Mouse (Mus musculus) erythroblast, embryonic 14.5 days (primary cell): ENCODE measurements around the gene Sept10. TPM values are rescaled to one million over a fixed set of nuclear protein-coding genes. Genes with fewer than 3 reads are reported as not detected.

Experiments used
- H3K27me3 ChIP-seq: 2 replicates; pipeline ENCODE4 v1.6.1; 2012; ENCODE audit warnings: inconsistent platforms; ENCODE audit not compliant: control insufficient read depth
- H3K36me3 ChIP-seq: 2 replicates; pipeline ENCODE4 v1.6.1; 2012; ENCODE audit warnings: mild to moderate bottlenecking, inconsistent platforms; ENCODE audit not compliant: control insufficient read depth
- H3K4me1 ChIP-seq: 2 replicates; pipeline ENCODE4 v1.6.1; 2012; ENCODE audit warnings: inconsistent platforms; ENCODE audit not compliant: control insufficient read depth
- H3K4me3 ChIP-seq: replicated peaks from 2 replicates; pipeline ENCODE3; 2012; ENCODE audit warnings: moderate library complexity, mild to moderate bottlenecking, inconsistent platforms
- H3K9me3 ChIP-seq: 2 replicates; pipeline ENCODE4 v1.6.1; 2012; ENCODE audit warnings: low read length, inconsistent platforms, mixed read lengths; ENCODE audit not compliant: control insufficient read depth
- GATA1 ChIP-seq: IDR thresholded peaks from 2 replicates; pipeline ENCODE4 v1.6.1; 2012; ENCODE audit warnings: low read length, inconsistent platforms, mixed read lengths
- TAL1 ChIP-seq: IDR thresholded peaks from 3 replicates; pipeline ENCODE4 v1.6.1; 2012; ENCODE audit warnings: low read length, inconsistent platforms, mixed read lengths
- polyA plus RNA-seq: library from polyadenylated mRNA; stranded (reverse); fragments of >175 nt; gene quantifications from 2 replicates; pipeline ENCODE4 v1.2.3, GENCODE M21; 2012

The Sept10 gene
- polyA plus RNA-seq, 1 experiment = not detected

DNA sequence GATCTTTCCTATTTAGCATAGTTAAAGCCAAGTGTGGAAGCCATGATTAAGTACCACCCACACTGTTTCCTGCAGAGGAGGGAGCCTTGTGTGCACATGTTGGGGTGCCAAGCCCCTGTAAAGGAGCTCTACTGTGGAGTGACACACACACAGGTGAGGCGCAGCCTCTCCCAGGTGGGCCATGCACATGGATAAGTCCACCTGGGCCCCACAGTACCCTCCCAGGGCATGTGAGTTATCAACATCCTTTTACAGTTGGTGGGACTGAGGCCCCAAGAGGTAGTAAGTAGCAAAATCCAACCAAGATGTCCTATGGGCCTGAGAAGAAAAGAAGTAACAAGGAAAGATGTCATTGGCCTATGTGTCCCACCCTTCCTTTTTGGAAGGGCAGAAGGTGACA is 102.6 kb downstream of the Sept10 start:
- Histone ChIP-seq H3K36me3 (no peaks in the 10 kb centered on the region), H3K27me3 (no peaks in the 10 kb centered on the region), H3K4me1 (no peaks in the 10 kb centered on the region), H3K4me3 (no peak overlapping the region), H3K9me3 (no peaks in the 10 kb centered on the region)
- TF ChIP-seq TAL1 = no peak
- TF ChIP-seq GATA1 = no peak

DNA sequence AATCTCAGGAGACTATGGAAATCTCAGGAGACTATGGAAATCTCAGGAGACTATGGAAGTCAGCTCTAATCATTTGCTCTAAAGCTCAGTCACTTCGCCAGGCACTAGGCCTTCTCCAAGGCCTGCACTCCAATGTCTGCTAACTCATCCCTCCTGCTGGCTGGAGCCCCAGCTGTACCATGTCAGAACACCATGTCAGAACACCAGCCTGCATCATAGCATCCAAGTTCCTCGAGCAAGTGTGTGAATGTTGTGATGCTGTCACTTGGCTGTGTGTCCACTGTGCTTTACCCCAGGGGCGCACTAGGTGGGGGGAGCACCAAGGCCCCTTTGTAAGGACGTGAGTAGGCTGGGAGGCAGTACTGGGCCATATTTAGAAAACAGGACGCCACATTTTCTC is 104.1 kb downstream of the Sept10 start:
- TF ChIP-seq GATA1 (no peak), TAL1 (no peak)
- Histone ChIP-seq H3K27me3 (no peaks in the 10 kb centered on the region), H3K36me3 (no peaks in the 10 kb centered on the region), H3K4me1 (no peaks in the 10 kb centered on the region), H3K4me3 (no peak overlapping the region), H3K9me3 (no peaks in the 10 kb centered on the region)

DNA sequence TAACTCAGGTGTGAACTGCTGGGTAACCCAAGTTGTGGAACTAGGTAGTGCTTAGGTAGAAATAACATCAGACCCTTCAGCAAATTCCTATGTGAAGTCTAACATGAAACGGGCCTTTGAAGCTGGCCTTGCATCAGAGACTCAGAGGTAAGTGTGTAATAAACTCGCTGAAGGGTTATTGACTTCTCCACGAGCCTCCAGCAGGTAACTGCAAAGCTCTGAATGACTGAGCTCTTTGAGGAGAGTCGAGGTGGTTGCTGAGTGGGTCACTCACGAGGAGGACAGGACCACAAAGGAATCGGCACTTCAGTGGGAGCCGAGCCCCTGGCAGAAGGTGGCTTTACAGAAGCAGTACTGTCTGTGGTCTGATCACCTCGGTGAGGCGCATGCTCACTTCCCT is 105.3 kb downstream of the Sept10 start:
- no peaks in the 10 kb centered on the region for H3K9me3 ChIP-seq
- TF ChIP-seq GATA1 = no peak
- no peak for TF ChIP-seq TAL1
- H3K27me3 ChIP-seq = no peaks in the 10 kb centered on the region
- no peaks in the 10 kb centered on the region for H3K4me1 ChIP-seq
- no peaks in the 10 kb centered on the region for H3K36me3 ChIP-seq
- no peak overlapping the region for H3K4me3 ChIP-seq

DNA sequence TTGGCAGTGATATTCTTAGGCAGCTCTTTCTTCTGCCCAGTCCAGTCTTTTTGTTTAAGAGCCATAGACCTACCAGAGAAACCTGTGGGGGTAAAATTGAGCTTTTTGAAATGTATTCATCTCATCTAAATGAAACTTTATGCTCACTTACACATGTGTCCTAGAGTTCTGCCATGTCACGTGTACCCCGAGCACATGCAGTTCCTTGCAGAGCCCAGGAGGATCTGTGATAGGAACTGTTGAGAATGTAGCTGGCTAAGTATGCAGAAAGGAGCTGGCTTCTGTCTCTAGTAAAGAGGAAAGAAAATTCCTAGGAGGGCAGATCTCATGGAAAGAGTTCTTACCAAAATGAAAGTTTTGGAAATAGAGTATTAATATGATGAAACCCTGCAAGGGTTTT is 106.0 kb downstream of the Sept10 start:
- Histone ChIP-seq H3K9me3 (no peaks in the 10 kb centered on the region), H3K36me3 (no peaks in the 10 kb centered on the region), H3K4me3 (no peak overlapping the region), H3K4me1 (no peaks in the 10 kb centered on the region), H3K27me3 (no peaks in the 10 kb centered on the region)
- TF ChIP-seq GATA1 (no peak), TAL1 (no peak)

DNA sequence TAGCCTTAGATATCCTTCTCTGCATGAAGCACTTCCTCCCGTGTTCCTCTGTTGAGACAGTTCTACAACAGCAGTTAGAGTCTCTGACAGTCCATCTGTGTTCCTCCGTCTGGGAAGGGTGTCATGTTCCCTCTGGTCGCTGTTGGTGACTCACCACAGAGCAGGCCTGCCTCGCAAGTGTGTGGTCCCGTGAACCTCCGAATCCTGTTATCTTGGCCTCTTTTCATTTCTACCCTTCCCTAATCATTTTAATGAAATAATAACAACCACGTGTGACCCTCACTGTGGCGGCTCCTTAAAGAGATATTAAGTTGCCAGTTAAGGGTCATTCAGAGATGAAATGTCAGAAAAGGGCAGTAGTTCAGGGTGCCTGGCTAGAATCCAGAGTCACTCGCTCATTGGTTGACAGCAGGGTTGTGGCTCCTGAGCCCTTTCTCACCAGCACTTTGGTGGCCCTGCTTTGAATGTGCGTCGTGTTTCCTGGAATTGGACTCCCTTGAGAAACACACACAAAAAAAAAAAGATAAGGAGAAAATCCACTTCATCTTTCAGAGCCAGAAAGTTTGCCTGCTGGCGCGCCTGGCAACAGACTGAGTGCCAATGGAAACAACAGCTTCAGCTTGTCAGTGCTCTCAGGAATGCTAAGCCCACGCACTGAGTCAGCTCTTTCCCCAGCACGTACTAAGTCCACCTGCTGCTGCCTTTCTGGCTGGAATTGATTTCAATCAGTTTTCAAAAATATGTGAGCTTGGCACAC is 106.9 kb downstream of the Sept10 start:
- Histone ChIP-seq H3K9me3 (no peaks in the 10 kb centered on the region), H3K27me3 (no peaks in the 10 kb centered on the region), H3K4me1 (no peaks in the 10 kb centered on the region), H3K4me3 (no peak overlapping the region), H3K36me3 (no peaks in the 10 kb centered on the region)
- no peak for TF ChIP-seq GATA1
- TF ChIP-seq TAL1 = no peak

DNA sequence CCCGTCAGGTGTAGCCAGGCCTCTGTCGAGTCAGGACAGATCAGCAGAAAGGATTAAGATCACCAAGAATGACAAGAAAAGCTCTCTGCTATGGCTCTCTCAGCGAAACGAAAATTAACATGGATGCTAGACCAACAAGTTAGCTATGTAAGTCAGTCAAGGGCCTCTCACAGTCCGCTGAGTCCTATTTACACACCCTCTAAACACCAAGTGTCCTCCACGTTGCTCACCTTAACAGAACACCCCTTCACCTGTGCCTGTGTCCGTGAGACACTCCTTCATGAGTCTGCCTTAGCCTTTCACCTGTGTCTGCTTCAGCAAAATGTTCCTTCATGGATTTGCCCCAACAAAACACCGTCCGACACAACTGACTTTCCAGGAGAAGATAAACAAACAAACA is 108.3 kb downstream of the Sept10 start:
- H3K36me3 ChIP-seq = no peaks in the 10 kb centered on the region
- no peak for TF ChIP-seq GATA1
- TF ChIP-seq TAL1 = no peak
- H3K4me3 ChIP-seq = no peak overlapping the region
- H3K27me3 ChIP-seq = no peaks in the 10 kb centered on the region
- H3K9me3 ChIP-seq = no peaks in the 10 kb centered on the region
- H3K4me1 ChIP-seq = no peaks in the 10 kb centered on the region

DNA sequence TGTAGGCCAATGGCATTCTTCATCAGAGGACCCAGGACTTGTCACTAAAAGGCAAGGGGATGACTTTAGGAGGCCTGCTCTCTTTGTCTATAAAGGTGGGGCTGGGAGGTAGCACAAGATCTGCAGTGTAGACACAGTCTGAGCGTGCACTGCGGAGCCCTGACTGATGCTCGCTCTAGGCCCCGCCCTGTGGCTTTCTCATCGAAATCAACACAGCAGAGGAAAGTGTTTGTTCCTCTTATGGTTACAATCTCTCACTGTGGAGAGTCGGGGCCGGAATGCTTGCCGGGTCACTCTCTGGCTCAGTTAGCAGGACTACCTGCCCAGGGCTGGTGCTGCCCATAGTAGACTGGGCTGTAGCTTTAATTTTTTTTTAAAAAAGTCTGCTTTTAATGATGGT is 108.9 kb downstream of the Sept10 start:
- Histone ChIP-seq H3K4me1 (no peaks in the 10 kb centered on the region), H3K27me3 (no peaks in the 10 kb centered on the region), H3K36me3 (no peaks in the 10 kb centered on the region), H3K4me3 (no peak overlapping the region), H3K9me3 (no peaks in the 10 kb centered on the region)
- TF ChIP-seq GATA1 = no peak
- no peak for TF ChIP-seq TAL1

DNA sequence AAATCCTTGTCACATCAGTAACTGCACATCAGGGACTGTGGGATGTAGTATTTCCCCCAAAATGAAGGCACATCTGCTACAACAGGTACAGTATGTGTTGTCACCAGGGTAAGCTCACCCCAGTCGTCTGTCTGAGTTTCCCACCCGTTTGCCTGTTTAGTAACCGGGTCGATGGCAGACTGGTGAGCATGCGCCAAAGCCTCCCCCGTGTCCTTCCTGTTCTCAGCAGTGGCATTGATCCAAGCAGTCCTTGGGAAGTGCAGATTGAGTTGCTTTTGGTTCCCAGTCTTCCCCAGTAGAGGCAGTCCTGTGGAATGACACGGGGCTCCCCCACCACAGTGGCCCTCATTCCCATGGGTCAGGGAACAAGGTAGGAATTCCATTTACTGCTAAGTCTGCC is 111.3 kb downstream of the Sept10 start:
- no peak overlapping the region for H3K4me3 ChIP-seq
- H3K9me3 ChIP-seq = no peaks in the 10 kb centered on the region
- no peaks in the 10 kb centered on the region for H3K4me1 ChIP-seq
- TF ChIP-seq TAL1 (no peak), GATA1 (no peak)
- H3K27me3 ChIP-seq = no peaks in the 10 kb centered on the region
- H3K36me3 ChIP-seq = no peaks in the 10 kb centered on the region

DNA sequence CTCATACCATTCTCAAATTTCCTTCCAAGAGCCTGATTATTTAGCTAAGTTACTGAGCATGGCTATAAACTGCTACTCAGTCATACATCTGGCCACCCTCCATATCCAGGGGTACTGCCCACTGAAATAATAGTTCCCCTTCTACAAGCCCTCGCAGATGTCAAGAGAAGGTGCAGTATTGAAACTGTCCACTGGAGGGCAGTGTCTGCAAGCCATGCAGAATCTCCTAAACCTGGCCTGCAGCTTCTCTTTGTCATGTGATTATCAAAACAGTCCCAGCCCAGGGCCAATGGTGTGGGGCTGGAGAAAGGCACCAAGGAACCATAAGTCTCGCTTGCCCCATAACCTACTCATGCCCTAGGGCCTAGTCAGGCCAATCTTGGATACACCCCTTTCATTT is 112.6 kb downstream of the Sept10 start:
- Histone ChIP-seq H3K9me3 (no peaks in the 10 kb centered on the region), H3K27me3 (no peaks in the 10 kb centered on the region), H3K4me3 (no peak overlapping the region), H3K4me1 (no peaks in the 10 kb centered on the region), H3K36me3 (no peaks in the 10 kb centered on the region)
- no peak for TF ChIP-seq GATA1
- no peak for TF ChIP-seq TAL1

DNA sequence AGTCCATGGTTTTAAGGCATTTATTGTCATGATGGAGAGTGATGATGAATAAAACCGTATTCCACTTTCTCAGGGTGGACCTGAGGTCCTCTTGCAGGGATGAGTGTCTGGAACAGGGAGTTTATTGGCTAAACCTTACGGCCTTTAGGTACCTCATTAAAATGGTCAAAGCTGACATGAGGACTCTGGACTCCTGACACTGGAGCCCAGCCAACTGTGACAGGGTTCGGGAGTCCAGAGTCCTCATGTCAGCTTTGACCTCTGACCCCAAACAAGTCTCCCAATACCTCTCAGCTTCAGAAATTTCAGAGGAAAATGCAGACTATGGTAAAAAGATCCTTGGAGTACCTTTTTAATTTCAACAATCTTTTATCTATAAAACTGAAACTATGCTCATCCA is 115.0 kb downstream of the Sept10 start:
- no peaks in the 10 kb centered on the region for H3K27me3 ChIP-seq
- no peak for TF ChIP-seq GATA1
- TF ChIP-seq TAL1 = no peak
- no peaks in the 10 kb centered on the region for H3K9me3 ChIP-seq
- no peak overlapping the region for H3K4me3 ChIP-seq
- H3K36me3 ChIP-seq = no peaks in the 10 kb centered on the region
- H3K4me1 ChIP-seq = no peaks in the 10 kb centered on the region
